Mouse (Mus musculus) heart, embryonic 11.5 days (tissue): ENCODE results near the gene Nudt14. TPM values are rescaled to one million over a fixed set of nuclear protein-coding genes. Genes with fewer than 3 reads are reported as not detected.

Source experiments
- ATAC-seq: fragments of 200-750 bp; cut with Nextera tagmentation; replicated peaks from 2 replicates; pipeline ENCODE4 v1.8.0; 2017; ENCODE audit warnings: moderate library complexity; ENCODE audit not compliant: insufficient number of reproducible peaks, low FRiP score, low TSS enrichment
- H3K27ac ChIP-seq: fragments of 300-500 bp; sonication (generic); 2 replicates; pipeline ENCODE4 v1.5.1; 2014; ENCODE audit warnings: mild to moderate bottlenecking, low read depth, low read length
- H3K27me3 ChIP-seq: fragments of 300-500 bp; sonication (generic); 2 replicates; pipeline ENCODE4 v1.6.1; 2014; ENCODE audit warnings: mild to moderate bottlenecking, low read length, mixed read lengths; ENCODE audit not compliant: control insufficient read depth, insufficient read depth
- H3K36me3 ChIP-seq: fragments of 300-500 bp; sonication (generic); 2 replicates; pipeline ENCODE4 v1.6.1; 2014; ENCODE audit warnings: mild to moderate bottlenecking, low read length, moderate library complexity, mixed read lengths; ENCODE audit not compliant: control insufficient read depth, insufficient read depth
- H3K4me1 ChIP-seq: fragments of 300-500 bp; sonication (generic); 2 replicates; pipeline ENCODE4 v1.6.1; 2014; ENCODE audit warnings: low read length; ENCODE audit not compliant: control insufficient read depth, insufficient read depth
- H3K4me2 ChIP-seq: fragments of 300-500 bp; sonication (generic); 2 replicates; pipeline ENCODE4 v1.6.1; 2014; ENCODE audit warnings: mild to moderate bottlenecking, moderate library complexity
- H3K4me3 ChIP-seq: fragments of 300-500 bp; sonication (generic); 2 replicates; pipeline ENCODE4 v1.5.1; 2014; ENCODE audit warnings: low read depth, low read length
- H3K9ac ChIP-seq: fragments of 300-500 bp; sonication (generic); 2 replicates; pipeline ENCODE4 v1.6.1; 2014; ENCODE audit warnings: mild to moderate bottlenecking, low read depth, low read length, moderate library complexity
- H3K9me3 ChIP-seq: fragments of 300-500 bp; sonication (generic); replicated peaks from 2 replicates; pipeline ENCODE4 v1.6.1; 2016; ENCODE audit warnings: low read length; ENCODE audit not compliant: control insufficient read depth
- WGBS: fragments of 180-500 bp; shearing (Covaris S2); extraction: QIAGEN DNeasy Blood & Tissue Kit; methylation state at CpG from one replicate; pipeline ENCODE4 v1.1.7; 2014; ENCODE audit not compliant: insufficient replicate concordance; 5-methylcytosine and 5-hydroxymethylcytosine counted together
- polyA plus RNA-seq: library from polyadenylated mRNA; unstranded; fragments of >200 nt; fragmentation: Nextera tagmentation; extraction: Ambion mirVana; gene quantifications from 2 replicates; pipeline ENCODE4 v1.2.1, GENCODE M21; 2014

Gene Nudt14
- polyA plus RNA-seq, 1 experiment from 2014 or later = 50.7 TPM

DNA sequence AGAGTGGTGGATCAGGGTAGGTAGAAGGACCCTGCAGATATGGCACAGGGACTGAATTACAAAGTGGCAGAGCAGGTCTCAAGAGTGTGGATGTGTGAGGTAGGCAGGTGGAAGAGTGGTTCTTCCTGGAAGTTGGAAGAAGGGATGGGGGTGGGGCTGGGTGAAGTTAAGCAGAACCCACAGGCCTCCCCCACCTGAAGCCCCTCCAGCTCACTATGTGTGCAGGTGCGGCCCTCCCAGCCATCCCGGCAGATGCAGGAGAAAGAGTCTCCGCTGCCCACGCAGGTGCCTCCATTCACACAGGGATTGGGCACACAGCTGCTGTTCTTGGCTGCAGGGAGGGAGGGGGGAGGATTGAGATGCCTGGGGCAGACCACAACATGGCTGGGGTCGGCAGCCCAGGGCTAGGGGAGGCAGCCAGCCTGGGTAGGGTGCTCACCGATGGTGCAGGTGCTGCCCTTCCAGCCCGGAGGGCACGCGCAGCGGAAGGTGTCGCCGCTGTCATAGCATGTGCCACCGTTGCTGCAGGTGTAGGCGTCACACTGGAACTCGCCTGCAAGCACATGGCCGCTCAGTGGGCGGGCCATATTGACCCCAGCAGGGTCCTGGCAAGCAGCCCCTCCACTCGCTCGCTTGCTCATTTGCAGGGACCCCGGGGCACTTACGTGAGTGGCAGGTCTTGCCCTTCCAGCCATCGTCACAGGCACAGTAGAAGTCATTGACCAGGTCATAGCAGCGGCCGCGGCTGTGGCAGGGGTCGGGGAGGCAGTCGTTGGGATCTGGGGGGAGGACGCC, 28.8 kb downstream of the Nudt14 start:
- H3K4me1 ChIP-seq = peaks cover 9% of the 10 kb centered on the region
- 85% methylated on average over 28 of the region's 28 CpGs for WGBS
- H3K9me3 ChIP-seq = no peaks in the 10 kb centered on the region
- no peak overlapping the region for H3K27ac ChIP-seq
- no peak for ATAC-seq
- no peak overlapping the region for H3K9ac ChIP-seq
- H3K4me3 ChIP-seq = no peak overlapping the region
- H3K4me2 ChIP-seq = no peak overlapping the region
- H3K27me3 ChIP-seq = peaks cover 28% of the 10 kb centered on the region
- H3K36me3 ChIP-seq = peaks cover 5% of the 10 kb centered on the region

GRCm38 (mm10) chr12:112911701-112912100, 30.2 kb downstream of the Nudt14 start:
- Histone ChIP-seq H3K4me2 (no peak overlapping the region), H3K9me3 (no peaks in the 10 kb centered on the region), H3K27me3 (peaks cover 25% of the 10 kb centered on the region), H3K4me3 (no peak overlapping the region), H3K4me1 (0 out of 2 replicates have a peak, but pooled peaks cover under 1% of the 10 kb centered on the region), H3K27ac (no peak overlapping the region), H3K36me3 (peaks cover 5% of the 10 kb centered on the region), H3K9ac (no peak overlapping the region)
- ATAC-seq = no peak
- WGBS = 83% methylated on average over 17 of the region's 17 CpGs

DNA sequence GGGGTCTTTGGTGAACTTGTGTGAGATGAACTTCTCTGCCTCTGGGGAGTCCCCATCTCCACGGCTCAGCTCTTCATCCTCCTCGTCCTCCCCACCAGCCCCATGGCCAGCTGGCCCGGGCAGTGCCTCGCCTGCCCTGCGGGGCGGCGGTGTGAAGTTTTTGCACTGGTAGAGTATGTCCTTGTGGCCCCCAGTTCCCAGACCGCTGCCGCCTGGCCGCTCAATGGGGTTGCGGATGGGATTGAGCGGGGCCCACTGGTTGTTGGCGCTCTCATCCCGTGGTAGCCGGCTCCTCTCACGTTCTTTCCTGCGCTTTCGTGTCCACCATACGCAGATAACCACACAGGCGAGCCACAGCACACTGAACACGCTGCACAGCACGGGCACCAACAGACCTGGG, 32.9 kb downstream of the Nudt14 start:
- no peak overlapping the region for H3K4me2 ChIP-seq
- H3K4me1 ChIP-seq = no peaks in the 10 kb centered on the region
- no peak overlapping the region for H3K9ac ChIP-seq
- peaks cover 5% of the 10 kb centered on the region for H3K36me3 ChIP-seq
- H3K9me3 ChIP-seq = no peaks in the 10 kb centered on the region
- H3K27me3 ChIP-seq = 0 out of 2 replicates have a peak, but pooled peaks cover 9% of the 10 kb centered on the region
- H3K4me3 ChIP-seq = no peak overlapping the region
- no peak overlapping the region for H3K27ac ChIP-seq
- no peak for ATAC-seq
- 89% methylated on average over 22 of the region's 22 CpGs for WGBS

DNA sequence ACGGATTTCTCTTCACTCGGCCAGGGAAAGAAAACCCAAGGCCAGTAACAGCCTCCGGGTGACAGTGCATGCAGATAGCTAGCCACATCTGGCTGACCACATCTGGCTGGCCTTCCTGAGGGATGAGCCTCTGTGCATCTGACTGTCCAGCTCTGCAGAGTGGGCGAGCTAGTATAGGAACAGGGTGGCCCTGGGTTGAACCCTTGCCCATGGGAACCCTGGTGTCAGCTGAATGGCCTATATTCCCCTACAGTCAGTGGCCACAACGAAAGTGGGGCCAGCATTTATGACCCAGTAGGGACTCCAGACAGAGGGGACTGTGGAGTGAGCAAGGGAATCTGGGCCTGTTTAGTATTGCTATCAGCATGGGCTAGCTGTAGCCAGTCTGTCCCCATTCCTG, 36.9 kb downstream of the Nudt14 start:
- Histone ChIP-seq H3K36me3 (peaks cover 5% of the 10 kb centered on the region), H3K27ac (no peak overlapping the region), H3K4me1 (no peaks in the 10 kb centered on the region), H3K9ac (no peak overlapping the region), H3K27me3 (no peaks in the 10 kb centered on the region), H3K4me3 (no peak overlapping the region), H3K9me3 (no peaks in the 10 kb centered on the region), H3K4me2 (no peak overlapping the region)
- no peak for ATAC-seq
- 72% methylated on average over 5 of the region's 5 CpGs for WGBS

DNA sequence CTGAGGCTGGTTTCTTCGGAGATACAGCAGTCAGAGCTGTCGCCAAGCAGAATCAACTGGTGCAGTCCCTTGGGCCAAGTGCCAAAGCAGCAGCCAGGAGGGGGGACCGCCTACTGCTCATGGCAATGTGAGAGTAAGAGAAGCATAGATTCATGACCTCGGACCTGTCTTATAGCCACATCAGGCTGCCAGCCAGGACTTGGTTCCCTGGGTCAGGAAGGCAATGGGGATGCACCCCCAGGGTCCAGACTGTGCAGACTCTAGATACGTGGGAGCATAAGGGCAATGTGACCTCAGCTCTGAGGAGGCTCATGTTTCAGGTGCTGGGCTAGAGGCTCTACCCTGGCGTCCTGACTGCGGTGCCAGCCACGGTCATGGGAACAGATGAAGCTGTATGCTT, 38.0 kb downstream of the Nudt14 start:
- Histone ChIP-seq H3K27me3 (no peaks in the 10 kb centered on the region), H3K4me2 (no peak overlapping the region), H3K4me1 (no peaks in the 10 kb centered on the region), H3K4me3 (no peak overlapping the region), H3K9ac (no peak overlapping the region), H3K27ac (no peak overlapping the region), H3K36me3 (no peaks in the 10 kb centered on the region), H3K9me3 (no peaks in the 10 kb centered on the region)
- ATAC-seq = no peak
- 68% methylated on average over 8 of the region's 8 CpGs for WGBS

GRCm38 (mm10) chr12:112900641-112901040, 41.3 kb downstream of the Nudt14 start:
- Histone ChIP-seq H3K4me1 (peaks cover 7% of the 10 kb centered on the region), H3K27me3 (no peaks in the 10 kb centered on the region), H3K4me2 (no peak overlapping the region), H3K36me3 (no peaks in the 10 kb centered on the region), H3K4me3 (no peak overlapping the region), H3K9ac (no peak overlapping the region), H3K27ac (no peak overlapping the region), H3K9me3 (no peaks in the 10 kb centered on the region)
- WGBS = 84% methylated on average over 9 of the region's 9 CpGs
- no peak for ATAC-seq

DNA sequence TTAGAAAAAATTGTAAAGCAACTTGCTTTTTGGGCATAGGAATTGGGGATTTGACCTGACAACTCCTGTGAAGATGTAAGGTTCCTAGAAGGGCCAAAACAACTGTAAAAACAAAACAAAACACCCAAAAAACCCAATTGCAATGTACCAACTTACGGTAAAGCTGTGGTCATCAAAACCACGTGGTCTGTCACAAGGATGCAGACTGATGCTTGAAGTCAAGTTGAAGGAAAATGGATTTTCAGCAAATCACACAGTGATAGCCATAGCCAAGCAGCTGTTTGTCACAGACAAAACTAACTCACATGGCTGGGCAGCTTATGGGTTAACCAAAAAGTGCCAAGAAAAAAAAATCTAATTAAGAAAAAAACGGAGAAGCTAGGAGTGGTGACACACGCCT, 43.0 kb downstream of the Nudt14 start:
- H3K27me3 ChIP-seq = 0 out of 2 replicates have a peak, but pooled peaks cover 5% of the 10 kb centered on the region
- H3K4me1 ChIP-seq = peaks cover 17% of the 10 kb centered on the region
- WGBS = 60% methylated on average over 4 of the region's 4 CpGs
- no peak overlapping the region for H3K4me3 ChIP-seq
- ATAC-seq = no peak
- H3K9me3 ChIP-seq = no peaks in the 10 kb centered on the region
- no peak overlapping the region for H3K27ac ChIP-seq
- H3K9ac ChIP-seq = no peak overlapping the region
- H3K36me3 ChIP-seq = no peaks in the 10 kb centered on the region
- H3K4me2 ChIP-seq = no peak overlapping the region

DNA sequence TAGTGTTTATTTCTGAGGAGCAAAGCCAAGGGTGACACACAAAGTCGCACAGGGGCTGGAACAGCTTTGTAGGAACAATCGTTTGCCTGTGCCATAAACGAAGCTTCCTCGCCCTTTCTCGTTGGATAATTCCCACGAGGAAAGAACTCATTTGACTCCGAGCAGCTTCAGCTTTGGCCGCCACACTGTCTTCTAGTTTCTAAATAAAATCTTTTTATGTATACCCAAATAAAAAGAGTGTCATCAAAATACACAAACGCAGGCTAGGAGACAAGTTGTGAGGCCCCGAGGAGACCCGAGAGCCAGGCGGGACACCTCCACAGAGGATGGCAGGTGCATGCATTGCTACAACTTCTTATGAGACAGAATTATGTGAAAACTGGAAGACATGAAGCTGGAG, 43.6 kb downstream of the Nudt14 start:
- no peak for ATAC-seq
- no peaks in the 10 kb centered on the region for H3K36me3 ChIP-seq
- 66% methylated on average over 12 of the region's 12 CpGs for WGBS
- 0 out of 2 replicates have a peak, but pooled peaks cover 5% of the 10 kb centered on the region for H3K27me3 ChIP-seq
- H3K9ac ChIP-seq = no peak overlapping the region
- H3K4me1 ChIP-seq = peaks cover 17% of the 10 kb centered on the region
- H3K4me3 ChIP-seq = no peak overlapping the region
- H3K27ac ChIP-seq = no peak overlapping the region
- H3K4me2 ChIP-seq = peak overlapping the region; percentile 52; the same call in 1 of the 2 replicates
- no peaks in the 10 kb centered on the region for H3K9me3 ChIP-seq
